Mouse (Mus musculus) CD4-positive helper T cell, adult 2 months (primary cell): ENCODE data around the gene Npvf.

ENCODE experiments used
- DNase-seq: peaks from one replicate; pipeline ENCODE4 v3.0.0-alpha.2; 2012; ENCODE audit warnings: low read depth, missing footprints, low spot score

Gene Npvf

DNA sequence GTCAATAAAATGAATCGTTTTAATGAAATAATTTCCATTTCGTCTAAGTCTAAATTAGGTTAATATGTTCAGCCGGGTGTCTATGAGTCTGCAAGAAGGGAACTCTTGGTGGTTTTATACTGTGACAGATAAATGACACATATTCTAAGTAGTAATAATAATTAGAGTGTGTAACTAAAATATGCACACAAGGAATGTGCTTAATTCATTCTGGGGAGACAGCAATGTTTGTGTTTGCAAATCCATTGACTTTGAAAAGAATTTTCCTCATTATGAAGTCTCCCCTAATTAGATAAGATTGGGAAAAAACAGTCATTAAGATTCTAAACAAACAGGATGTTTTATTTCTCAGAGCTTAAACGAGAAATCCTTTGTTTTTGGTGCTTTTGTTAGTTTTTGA is at the start of gene Npvf:
Npvf (minus strand) TSS at position 84 of the 400 bp plus-strand sequence.
- DNase-seq, result no peak

DNA sequence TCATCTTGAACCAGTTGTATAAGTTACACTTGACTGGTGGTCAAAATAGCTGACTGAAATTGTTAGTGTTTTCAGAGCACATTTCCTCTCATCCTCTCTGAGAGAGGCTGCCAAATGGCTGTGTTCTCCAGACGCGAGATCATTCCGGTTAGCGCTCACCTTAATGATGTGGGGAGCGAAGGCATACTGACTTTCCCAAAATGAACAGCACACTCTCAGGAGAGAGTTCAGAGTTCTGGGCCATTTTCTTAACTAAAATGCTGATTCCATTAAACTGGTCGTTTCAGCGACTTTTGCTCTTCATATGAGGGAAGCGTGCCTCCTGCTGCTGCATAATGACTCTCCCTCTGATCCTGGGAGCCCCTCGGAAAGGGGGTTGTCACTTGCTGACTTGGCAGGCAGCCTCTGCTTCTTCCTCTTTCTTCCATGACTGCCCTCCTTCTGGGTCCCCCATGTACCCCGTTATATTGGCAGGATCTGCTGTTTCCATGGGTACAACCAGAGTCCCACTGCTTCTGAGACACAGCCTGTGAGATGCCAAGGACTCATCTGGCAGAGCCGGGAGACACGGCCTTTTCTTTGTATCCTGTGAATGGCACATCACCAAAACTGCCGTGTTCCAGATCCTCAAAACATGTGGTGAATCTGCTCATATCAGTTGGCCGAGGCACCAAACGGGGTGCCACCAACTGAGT is 35.0 kb upstream of the Npvf start:
- no peak for DNase-seq

DNA sequence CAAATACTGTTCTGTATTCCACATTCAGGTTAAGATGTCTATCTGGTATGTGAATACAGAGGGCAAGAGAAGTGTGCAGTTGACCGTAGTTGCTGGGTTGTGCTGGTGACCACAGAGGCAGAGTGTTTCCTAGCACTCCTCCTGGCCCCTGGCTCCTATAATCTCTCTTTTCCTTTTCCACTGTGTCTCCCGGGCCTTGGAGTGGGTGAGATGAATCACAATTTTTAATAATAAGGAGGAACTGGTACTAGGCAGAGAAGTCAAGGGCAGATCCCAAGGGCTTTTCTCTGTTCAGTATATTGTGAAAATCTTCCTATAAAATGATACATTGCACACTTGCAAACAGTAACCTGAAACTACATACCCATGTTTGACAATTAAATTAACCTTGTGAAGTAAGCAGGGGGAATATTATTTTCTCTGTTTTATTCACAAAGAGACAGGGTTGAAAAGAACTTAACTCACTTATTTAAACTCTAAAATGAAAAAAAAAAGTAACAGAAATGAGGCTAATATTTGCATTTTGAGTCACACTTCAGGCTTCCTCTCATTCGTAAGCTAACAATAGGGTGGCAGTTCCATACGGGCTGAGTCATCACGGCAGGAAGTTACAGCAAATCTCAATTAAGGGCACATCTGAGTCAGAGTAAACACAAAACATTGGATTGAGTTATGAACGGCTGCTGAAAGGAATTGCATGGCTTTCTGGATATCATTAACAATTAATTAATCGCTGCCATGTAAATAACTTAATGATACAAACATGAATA is 30.6 kb upstream of the Npvf start:
- peak; percentile 36 for DNase-seq

DNA sequence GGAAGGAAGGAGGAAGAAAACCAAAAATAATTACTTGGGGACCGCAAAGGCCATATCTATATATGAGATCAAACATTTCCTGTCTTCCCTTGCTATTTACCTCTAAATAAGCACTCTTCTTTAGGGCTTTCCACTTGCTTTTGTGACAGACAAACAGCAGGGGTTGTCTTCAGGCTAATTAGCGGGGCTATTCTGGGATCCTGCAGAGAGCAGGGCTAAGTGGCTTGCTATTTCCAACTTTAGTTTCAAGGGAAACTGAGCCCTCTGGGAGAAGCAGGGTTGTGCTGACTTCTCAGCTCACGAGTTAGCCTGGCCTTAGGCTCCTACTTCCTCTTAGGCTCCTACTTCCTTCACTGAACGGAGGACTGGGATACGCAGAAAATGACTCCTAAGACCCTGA is 27.3 kb upstream of the Npvf start:
- DNase-seq, result no peak

DNA sequence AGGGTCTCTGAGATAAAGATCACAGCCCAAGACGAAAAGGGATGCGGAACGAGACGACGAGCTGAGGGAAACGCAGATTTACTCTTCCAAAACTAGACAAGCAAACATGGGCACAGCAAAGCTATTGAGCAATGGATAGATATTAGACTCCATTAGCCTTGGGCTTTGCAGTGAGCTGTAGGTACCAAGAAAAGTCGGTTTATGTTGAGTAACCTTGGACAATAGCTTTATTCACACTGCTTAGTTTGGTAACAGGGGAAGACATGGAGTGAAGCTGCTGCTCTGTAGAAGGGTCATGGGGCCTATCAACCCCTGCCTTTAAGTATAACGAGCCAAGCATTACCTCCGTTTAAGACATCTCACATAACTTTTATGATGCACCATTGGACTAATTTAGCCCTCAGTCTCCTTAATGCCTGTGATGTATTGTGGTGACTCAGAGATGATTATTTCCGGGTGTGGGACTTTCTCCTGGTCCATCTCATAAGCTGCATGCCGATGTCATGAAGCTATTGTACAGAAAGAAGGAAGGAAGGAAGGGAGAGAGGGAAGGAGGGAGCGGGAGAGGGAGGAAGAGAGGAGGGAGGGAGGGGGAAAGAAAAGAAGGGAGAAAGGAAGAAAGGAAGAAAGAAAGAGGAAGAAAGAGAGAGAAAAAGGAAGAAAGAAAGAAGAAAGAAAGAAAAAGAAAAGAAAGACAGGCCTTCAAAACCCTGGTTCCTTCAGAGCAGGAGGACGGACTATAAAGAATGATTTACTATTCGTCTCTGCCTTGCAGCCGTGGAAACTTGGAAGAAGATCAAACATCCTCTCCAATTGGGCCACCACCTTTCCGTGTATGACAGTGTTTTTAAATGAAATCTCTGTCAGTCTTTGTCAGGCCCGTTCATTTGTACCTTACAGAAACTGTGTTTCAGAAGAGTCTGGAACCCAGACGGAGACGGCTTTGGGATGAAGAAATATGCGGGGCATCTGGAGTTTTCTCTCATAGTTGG is 26.3 kb upstream of the Npvf start:
- DNase-seq, result no peak

DNA sequence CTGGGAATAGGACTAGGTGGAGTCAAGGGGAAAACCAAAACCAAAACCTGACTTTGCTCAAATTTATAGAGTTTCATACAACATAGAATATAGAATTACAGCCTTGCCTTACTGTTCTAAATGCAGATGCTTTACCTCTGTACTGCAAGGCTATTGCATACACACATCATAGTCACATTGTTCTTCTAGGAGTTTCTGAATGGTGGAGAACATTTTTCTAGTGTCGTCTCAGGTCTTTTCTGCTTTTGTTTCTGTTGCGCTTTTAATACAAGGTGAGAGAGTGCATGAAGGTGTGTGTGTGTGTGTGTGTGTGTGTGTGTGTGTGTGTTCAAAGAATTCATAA is 25.2 kb upstream of the Npvf start:
- no peak for DNase-seq

DNA sequence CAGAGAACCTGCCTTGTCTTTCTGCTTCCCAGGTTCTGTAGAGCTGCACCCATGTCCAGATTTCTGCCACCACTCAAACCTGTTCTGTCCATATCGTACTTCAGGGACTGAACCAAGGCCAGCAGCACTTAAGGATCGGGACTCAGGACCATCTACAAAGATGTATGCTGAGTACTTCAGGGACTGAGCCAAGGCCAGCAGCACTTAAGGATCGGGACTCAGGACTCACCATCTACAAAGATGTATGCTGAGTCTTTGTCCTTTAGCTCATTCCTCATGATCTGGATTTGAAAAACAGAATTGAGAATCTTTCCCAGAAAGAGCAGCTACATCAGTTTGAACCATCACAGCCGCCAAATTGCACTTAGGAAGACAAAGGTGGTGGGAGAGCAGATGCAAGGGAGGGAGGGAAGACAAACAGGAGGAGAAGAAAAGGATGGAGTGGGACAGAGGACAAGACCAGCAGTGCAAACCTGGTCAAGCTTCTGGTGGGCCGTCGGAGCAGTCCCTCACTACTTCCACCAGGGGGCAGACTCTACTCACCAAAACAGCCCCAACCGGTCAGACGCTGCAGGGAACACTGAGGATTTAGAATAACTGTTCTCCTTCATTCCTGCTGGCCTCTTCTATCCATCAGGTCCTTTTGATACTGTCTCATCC is 24.7 kb upstream of the Npvf start:
- peak; percentile 42 for DNase-seq

DNA sequence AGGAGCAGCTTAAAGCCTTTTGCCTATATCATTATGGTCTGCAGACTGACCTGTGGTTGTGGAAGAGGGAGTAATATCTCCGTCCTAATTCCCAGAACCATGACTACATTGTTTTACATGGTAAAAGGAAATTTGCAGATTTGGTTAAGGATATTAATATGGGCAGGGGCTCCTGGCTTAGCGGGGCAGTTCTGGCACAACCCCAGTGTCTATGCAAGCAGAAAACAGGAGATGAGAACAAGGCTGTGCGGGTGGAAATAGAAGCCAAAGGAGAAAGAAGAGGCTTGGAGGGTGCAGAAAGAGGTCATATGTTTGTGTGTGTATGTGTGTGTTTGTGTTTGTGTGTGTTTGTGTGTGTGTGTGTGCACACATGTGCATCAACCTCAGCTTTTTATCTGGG is 17.0 kb upstream of the Npvf start:
- DNase-seq, result no peak

DNA sequence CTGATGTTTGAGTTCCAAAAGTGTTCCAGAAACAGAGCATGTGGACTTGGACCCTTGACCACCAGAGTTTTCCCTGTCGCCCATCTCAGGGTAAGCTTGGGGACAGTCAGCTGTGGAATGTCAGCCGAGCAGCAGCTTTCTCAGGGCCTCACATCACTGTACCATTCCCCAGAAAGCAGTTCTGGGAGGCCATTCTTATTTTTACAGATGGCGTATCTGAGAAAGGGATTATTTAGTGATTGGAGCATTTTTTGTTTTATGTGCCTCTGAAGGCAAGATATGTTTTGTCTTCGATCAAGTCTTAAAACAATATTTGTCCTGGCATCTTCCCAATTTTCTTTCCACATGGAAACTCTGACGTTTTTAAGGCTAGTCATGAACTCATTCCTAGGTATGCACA is 12.7 kb upstream of the Npvf start:
- no peak for DNase-seq

DNA sequence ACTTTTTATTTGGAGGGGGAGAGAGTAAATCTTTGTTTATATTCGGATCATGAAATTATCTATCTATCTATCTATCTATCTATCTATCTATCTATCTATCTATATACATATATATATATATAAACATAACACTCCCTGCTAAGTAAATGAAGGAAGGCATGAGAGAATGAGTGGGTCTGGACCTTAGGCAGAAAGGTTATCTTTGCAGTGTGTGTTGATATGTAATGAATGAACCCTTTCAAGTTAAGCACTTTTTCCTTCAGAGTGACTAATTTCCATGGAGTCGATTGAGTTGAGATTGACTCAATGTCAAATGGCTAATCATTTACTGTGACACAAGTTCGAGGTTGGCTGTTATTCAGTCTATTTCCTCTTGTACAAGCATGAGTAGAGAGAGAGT is 10.8 kb upstream of the Npvf start:
- DNase-seq, result no peak

DNA sequence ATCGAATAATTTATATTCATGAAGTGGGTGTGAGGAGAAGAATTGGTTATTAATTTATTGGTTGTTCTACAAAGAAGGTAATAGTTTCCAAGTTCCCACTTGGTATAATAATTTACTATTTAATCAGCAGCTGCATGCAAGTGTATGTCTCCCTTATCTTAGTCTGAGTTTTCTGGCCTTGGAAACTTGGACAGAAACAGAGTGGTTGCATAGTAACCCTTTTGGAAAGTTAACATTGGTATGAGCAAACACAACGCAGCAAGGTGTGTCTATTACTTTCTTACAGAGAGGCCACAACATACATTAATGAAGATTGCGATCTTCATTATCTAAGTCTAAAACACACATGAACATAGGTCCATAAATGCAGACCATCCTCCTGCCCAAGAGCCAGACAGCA is 10.0 kb upstream of the Npvf start:
- DNase-seq, result no peak

DNA sequence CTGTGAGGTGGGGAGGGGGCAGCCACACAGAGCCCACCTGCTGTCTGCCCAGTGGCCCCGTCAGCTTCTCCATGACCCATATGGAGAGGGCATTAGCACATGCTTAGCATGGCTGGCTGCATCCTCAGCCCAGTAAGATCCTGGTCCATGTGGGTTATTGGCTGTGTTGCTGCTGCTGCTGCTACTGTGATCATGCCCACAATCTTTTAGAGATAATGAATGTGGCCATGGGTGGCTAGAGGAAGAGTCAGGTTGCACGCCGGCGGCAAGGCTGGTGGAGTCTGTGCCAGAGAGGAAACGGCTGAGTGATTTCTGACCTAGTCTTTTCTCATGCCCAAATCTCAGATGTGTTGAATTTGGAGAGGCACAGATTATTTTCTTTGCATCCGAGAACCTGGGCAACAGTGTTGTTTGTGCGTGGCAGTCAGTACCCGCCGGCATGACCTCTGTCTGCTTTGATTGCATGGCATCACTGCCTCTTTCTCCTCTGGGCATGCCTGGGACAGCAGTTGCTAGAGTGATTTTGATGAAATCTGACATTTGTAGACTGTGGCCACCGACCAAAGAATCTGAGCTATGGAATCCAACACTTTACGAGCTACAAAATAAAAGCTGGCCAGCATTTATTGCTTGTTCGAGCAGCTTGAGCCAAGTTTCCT is 8.8 kb upstream of the Npvf start:
- DNase-seq, result no peak

DNA sequence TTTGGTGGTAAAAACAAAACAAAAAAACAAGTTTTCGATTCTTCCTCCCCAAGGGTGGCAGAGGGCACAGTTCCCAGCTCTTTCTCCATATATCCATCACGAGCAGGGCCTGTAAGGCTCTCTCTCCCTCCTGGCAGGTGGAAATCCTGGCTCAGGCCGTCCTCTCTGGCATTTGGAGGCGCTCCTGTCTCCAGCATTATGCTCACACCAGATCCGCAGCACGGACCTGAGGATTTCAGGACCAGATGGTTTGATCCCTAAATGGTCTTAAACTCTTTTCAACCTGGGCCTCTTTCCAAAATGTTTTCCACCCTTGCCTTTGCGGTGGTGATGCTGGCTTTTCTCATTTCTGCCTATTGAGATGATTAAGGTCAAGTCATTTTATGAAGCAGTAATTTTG is 7.5 kb upstream of the Npvf start:
- no peak for DNase-seq

DNA sequence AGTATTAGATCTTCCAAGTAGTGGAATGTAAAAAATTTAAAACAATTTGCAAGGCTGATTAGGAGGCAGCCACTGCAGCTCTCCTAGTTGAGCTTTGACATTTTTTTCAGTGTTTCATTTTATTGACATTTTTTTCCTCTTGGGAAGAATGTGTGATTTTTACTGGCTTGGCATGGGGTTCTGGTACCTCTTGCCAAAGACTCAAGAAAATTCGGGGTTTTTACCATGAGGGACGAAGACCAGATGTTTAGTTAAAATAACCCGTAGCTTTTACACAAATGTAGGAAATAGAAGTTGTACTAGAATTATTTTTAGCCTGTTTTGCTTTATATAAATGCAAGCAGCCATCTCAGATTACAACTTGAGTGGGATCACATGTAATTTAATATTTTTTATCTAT is 4.2 kb upstream of the Npvf start:
- DNase-seq, result no peak

DNA sequence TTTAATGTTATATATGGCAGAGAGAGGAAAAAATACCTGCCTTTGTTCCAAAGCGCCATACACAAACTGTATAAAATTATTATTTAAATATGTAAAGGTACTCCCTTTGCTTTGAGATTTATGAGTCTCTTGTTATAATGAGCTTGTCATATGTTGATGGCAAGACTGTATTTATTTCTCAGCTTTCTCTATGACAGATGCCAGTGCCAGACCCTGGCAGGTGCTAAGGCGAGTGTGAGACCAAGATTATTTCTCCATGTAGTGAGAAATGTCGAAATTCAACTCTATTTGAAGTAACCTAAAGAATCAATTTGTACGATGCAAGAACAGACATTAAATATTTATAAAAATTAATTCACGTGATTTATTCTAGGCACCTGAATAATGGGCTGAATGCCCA is 3.8 kb upstream of the Npvf start:
- DNase-seq, result no peak

DNA sequence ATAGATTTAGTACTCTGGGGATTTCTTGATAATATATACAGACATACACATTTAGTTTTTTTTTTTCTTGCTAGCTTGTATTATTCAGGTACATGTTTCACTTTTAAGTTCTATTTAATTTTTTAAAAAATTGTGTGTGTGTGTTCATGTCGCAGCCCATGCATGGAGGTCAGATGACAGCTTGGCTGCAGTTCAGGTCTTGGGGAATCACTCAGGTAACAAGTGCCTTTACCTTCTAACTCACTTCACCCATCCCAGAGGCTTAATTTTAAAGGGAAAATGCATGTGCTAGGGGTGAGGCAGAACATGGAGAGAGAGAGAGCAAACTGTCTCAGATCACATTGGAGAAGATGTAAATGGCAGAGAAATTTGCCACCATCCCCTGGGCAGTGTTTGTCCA is 2.2 kb upstream of the Npvf start:
- DNase-seq, result no peak

DNA sequence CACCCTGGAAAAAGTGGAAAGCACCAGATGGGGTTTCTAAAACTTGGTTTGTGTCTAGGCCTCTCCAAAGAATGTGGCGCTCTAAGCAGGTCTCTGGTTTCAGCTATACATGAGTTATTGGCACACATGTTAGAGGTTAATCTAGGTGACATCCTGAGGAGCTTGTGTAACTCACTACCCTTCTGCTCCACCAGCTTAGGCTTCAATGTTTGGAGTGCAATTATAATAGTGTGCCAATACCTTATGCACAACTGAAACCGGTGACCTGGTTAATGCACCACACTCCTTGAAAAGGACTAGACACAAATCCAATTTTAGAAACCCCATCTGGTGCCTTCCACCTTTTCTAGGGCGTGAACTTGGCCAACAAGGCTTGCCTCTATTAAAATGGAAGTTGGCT is 1.7 kb upstream of the Npvf start:
- no peak for DNase-seq

DNA sequence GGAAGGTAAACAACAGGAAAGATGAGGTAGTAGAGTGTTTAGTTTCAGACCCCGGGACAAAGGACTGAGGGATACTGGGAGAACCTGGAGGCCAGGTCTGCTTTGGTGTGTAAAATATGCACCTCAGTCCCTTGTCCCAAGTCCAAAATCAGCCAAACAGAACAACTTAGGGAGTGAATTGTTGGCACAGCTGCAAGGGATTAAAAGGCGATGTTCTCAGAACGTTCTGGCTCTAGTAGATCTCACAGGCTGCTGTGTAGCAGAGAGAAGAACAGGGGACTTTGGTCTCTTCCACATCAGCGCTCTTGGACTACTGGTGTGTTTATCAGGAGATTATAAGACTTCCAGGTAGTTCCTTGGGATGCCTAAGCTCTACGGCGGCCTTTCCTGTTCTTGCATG is 6.6 kb downstream of the Npvf start:
- DNase-seq, result no peak

DNA sequence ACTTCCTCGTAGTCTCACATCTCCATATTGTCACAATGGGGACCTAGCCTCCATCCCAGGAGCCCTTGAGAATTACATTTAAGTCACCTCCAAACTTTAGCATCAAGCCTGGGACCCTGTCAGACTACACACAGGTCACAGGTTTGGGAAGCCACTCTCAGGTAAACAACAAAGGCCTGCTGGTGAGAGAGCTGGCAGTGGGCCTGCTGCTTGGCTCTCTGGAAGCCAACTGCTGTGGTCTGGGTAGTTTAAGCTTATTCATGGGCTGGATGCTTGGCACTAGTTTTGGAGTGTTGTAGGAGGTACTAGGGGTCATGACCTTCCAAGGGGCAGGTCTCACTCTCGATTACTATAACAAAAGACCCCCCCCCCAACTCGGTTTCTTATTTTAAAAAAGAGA is 7.6 kb downstream of the Npvf start:
- DNase-seq, result no peak

DNA sequence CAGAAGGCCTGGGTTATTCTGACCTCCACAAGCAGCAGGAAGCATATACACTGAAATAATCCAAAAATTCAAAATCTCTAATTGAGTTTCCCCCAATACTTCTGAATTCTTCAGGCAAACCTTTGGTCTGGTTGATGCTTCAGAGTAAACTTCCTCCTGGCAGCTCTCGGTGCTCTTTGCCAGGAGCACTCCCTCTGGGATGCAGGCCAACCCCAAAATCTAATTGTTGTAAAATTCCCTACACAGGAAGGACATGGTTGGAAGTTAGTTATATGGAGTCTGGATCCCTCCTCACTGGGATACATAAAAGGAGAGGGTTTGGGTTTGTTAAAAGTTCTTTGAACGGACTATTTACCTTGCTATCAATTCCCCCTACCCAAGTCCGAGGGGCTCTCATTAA is 9.5 kb downstream of the Npvf start:
- DNase-seq, result no peak

DNA sequence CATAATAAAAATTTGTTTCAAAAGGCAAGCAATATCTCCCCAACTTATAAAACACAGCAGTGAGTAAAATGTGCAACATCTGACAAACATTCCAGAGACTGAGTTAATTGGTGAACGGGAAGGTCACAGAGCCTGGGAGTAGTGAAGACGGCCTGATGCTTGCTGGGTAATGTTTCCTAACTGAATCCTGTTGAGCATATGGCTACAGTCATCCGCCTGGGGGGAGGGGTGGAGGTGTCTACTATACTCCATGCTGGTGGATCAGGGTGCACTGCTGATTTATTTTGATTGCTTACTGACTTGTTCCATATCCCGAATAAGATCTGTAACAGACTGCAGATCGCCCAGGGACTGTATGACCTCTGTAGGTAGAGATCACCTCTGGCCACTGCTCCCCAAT is 12.3 kb downstream of the Npvf start:
- DNase-seq, result no peak
